Mouse (Mus musculus) brain, embryonic 14.5 days (tissue): ENCODE results near the gene Sel1l2.

ENCODE experiments used
- CTCF ChIP-seq: fragments of 200-500 bp; IDR thresholded peaks from 2 replicates; pipeline ENCODE4 v1.5.1; 2012; ENCODE audit warnings: inconsistent platforms, mild to moderate bottlenecking, moderate library complexity, borderline replicate concordance; ENCODE audit not compliant: insufficient read depth, insufficient read length; ENCODE audit errors: extremely low read depth
- POLR2A ChIP-seq: fragments of 200-500 bp; IDR thresholded peaks from 2 replicates; pipeline ENCODE4 v1.6.1; 2012; ENCODE audit warnings: mild to moderate bottlenecking, inconsistent platforms, borderline replicate concordance; ENCODE audit not compliant: poor library complexity, insufficient read depth, insufficient read length, severe bottlenecking; ENCODE audit errors: extremely low read depth

GRCm38 (mm10) chr2:140215965-140216364 lies 173.5 kb downstream of the Sel1l2 start:
- TF ChIP-seq CTCF (no peak), POLR2A (no peak)
